Mouse (Mus musculus): ENCODE data around the gene Ankrd60. TPM values are rescaled to one million over a fixed set of nuclear protein-coding genes. Genes with fewer than 3 reads are reported as not detected.

The Ankrd60 gene
- polyA plus RNA-seq, 1 experiment from 2014 or later, result not detected

DNA sequence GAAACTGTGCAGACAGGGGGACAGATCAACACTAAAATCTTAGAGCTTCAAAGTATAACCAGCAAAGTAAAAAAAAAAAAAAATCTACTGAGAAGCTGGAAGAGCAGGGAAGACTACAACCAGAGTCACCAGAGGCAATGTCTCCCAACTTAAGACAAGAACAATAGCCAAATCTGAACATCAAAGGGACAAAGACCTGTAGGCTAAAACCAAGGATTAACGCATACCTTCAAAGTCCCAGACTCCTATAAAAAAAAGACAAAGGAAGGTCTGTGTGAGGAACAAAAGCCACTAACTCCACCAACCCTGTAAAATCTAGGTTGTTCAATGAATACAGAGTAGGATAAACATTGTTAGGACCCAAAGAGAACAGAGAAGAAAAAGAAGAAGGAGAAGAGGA is 23.7 kb upstream of the Ankrd60 start:
- 85% methylated on average over 1 of the region's 1 CpGs for WGBS
- Histone ChIP-seq H3K9me3 (peaks cover 8% of the 10 kb centered on the region; the same call in 1 of the 2 replicates), H3K36me3 (replicated peaks) (peaks cover 32% of the 10 kb centered on the region), H3K4me3 (no peak overlapping the region), H3K27ac (no peak overlapping the region), H3K4me1 (no peaks in the 10 kb centered on the region), H3K27me3 (ENCODE audit: poor library complexity, severe bottlenecking) (no peaks in the 10 kb centered on the region)
- DNase-seq (ENCODE audit: extremely low spot score, low spot score), result no peak

DNA sequence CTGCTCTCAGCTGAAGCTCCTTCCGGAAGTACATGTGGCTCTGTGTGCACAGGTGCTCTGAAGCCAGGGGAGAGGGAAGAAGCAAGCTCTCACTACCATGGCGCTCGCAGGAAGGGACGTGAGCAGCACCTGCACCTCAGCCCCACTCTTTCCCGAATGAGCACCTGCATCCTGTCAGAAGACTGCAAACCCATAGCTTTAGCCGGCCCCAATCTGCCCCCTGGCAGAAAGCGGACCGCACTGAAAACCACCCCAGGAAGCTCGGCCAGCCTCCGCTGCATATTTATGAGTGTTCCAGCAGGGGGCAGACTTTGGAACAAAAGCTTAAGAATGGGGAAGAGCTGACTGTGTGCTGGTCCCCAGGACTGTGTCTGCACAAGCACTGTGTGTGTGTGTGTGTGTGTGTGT is 17.2 kb upstream of the Ankrd60 start:
- Histone ChIP-seq H3K4me3 (no peak overlapping the region), H3K36me3 (replicated peaks) (peaks cover 6% of the 10 kb centered on the region; the same call in 1 of the 2 replicates), H3K9me3 (no peaks in the 10 kb centered on the region), H3K27me3 (ENCODE audit: poor library complexity, severe bottlenecking) (no peaks in the 10 kb centered on the region), H3K4me1 (peaks cover 16% of the 10 kb centered on the region), H3K27ac (no peak overlapping the region)
- DNase-seq (ENCODE audit: extremely low spot score, low spot score), result no peak
- 35% methylated on average over 10 of the region's 10 CpGs for WGBS

- H3K4me3 ChIP-seq, result no peak overlapping the region
- H3K9me3 ChIP-seq, result no peaks in the 10 kb centered on the region
- 53% methylated on average over 11 of the region's 11 CpGs for WGBS
- H3K4me1 ChIP-seq, result peaks cover 16% of the 10 kb centered on the region
- H3K27me3 ChIP-seq (ENCODE audit: poor library complexity, severe bottlenecking), result no peaks in the 10 kb centered on the region
- no peak for DNase-seq (ENCODE audit: extremely low spot score, low spot score)
- no peak overlapping the region for H3K27ac ChIP-seq
- H3K36me3 ChIP-seq (replicated peaks), result peaks cover 6% of the 10 kb centered on the region; the same call in 1 of the 2 replicates
Observed at GRCm38 (mm10) chr2:173594313-173595063, 16.3 kb upstream of the Ankrd60 start.

GRCm38 (mm10) chr2:173593841-173594240 is 15.7 kb upstream of the Ankrd60 start:
- Histone ChIP-seq H3K4me1 (peaks cover 16% of the 10 kb centered on the region), H3K4me3 (no peak overlapping the region), H3K36me3 (replicated peaks) (peaks cover 12% of the 10 kb centered on the region; the same call in 1 of the 2 replicates), H3K27ac (no peak overlapping the region), H3K9me3 (no peaks in the 10 kb centered on the region), H3K27me3 (ENCODE audit: poor library complexity, severe bottlenecking) (no peaks in the 10 kb centered on the region)
- no peak for DNase-seq (ENCODE audit: extremely low spot score, low spot score)
- 44% methylated on average over 4 of the region's 4 CpGs for WGBS

- Histone ChIP-seq H3K9me3 (no peaks in the 10 kb centered on the region), H3K36me3 (replicated peaks) (peaks cover 14% of the 10 kb centered on the region; the same call in 1 of the 2 replicates), H3K27ac (no peak overlapping the region), H3K27me3 (ENCODE audit: poor library complexity, severe bottlenecking) (peaks cover 3% of the 10 kb centered on the region; the same call in 1 of the 2 replicates), H3K4me3 (no peak overlapping the region), H3K4me1 (peaks cover 20% of the 10 kb centered on the region)
- 52% methylated on average over 9 of the region's 9 CpGs for WGBS
- DNase-seq (ENCODE audit: extremely low spot score, low spot score), result no peak
Observed at GRCm38 (mm10) chr2:173592781-173593180, 14.6 kb upstream of the Ankrd60 start.

- H3K9me3 ChIP-seq, result no peaks in the 10 kb centered on the region
- no peak overlapping the region for H3K4me3 ChIP-seq
- H3K27me3 ChIP-seq (ENCODE audit: poor library complexity, severe bottlenecking), result peaks cover 47% of the 10 kb centered on the region
- H3K4me1 ChIP-seq, result peaks cover 31% of the 10 kb centered on the region
- no peak for DNase-seq (ENCODE audit: extremely low spot score, low spot score)
- peaks cover 11% of the 10 kb centered on the region; the same call in 1 of the 2 replicates for H3K36me3 ChIP-seq (replicated peaks)
- H3K27ac ChIP-seq, result no peak overlapping the region
- WGBS, result 86% methylated on average over 5 of the region's 5 CpGs
Observed at GRCm38 (mm10) chr2:173587411-173587810, 9.2 kb upstream of the Ankrd60 start.

GRCm38 (mm10) chr2:173586118-173586968 is 8.2 kb upstream of the Ankrd60 start:
- peaks cover 47% of the 10 kb centered on the region for H3K27me3 ChIP-seq (ENCODE audit: poor library complexity, severe bottlenecking)
- H3K9me3 ChIP-seq, result no peaks in the 10 kb centered on the region
- peaks cover 31% of the 10 kb centered on the region for H3K4me1 ChIP-seq
- 1% methylated on average over 68 of the region's 68 CpGs for WGBS
- no peak overlapping the region for H3K27ac ChIP-seq
- H3K4me3 ChIP-seq, result peak overlapping the region; percentile 54
- peak; percentile 85 for DNase-seq (ENCODE audit: extremely low spot score, low spot score)
- peaks cover 11% of the 10 kb centered on the region; the same call in 1 of the 2 replicates for H3K36me3 ChIP-seq (replicated peaks)

DNA sequence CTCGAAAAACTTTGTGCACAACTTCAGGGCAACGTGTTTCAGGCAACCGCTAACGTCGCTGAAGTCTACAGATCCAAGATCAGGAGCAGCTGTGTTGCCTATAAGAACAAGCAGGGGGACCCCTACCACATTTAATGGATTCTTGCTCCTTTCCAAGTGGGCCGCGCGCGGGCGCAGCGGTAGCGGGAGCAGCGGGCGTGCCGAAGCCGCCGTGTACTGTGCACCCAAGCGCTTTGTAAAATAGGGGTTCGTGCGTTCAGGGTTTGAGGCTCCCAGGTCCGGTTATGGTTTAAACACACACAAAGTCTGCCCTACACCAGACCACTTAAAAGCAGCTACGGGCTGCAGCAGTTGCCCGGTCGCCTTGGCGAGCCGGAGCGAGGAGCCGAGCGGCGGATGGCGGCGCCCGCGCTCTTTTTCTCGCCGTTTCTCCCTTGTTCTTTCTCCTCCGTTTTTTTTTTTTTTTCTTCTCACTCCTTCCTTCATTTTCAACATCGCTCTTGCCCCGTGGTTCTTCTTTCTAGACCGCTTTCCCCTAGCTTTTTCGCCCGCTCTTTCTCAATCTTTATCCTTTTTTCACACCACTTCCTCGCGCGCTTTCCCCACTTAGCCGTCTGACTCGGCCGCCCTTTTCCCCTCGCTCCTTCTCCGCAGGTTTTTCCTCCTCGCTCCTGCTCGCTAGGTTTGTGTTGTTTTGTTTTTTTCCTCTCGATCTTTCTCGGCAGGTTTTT is 7.4 kb upstream of the Ankrd60 start:
- H3K4me3 ChIP-seq, result peak overlapping the region; percentile 54

DNA sequence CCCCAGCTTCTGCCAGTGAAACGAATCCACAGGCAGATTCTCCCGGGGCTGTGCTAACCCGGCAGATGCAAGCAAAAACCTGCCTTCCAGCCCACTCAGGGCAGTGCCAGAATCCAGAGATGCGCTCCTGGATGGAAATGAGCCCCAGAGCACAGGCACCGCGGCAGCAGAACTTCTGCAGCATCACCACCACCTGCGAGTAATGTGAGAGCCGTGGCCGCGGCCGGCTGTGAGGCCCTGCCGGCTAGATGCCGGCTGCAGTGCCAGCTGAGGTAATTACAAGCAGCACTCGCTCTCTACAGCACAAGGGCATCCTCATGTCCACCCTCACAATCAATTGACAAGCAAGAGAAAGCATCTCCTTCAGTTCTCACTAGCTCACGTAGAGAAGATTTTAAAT is 6.2 kb upstream of the Ankrd60 start:
- H3K27me3 ChIP-seq (ENCODE audit: poor library complexity, severe bottlenecking), result peaks cover 56% of the 10 kb centered on the region
- DNase-seq (ENCODE audit: extremely low spot score, low spot score), result no peak

More for the DNA sequence above, 7.4 kb upstream of the Ankrd60 start:
- under 1% methylated on average over 54 of the region's 54 CpGs for WGBS
- Histone ChIP-seq H3K27ac (peak overlapping the region; percentile 75), H3K36me3 (replicated peaks) (peaks cover 8% of the 10 kb centered on the region; the same call in 1 of the 2 replicates), H3K4me1 (peaks cover 31% of the 10 kb centered on the region), H3K27me3 (ENCODE audit: poor library complexity, severe bottlenecking) (peaks cover 51% of the 10 kb centered on the region), H3K9me3 (no peaks in the 10 kb centered on the region)
- DNase-seq (ENCODE audit: extremely low spot score, low spot score), result peak; percentile 76

DNA sequence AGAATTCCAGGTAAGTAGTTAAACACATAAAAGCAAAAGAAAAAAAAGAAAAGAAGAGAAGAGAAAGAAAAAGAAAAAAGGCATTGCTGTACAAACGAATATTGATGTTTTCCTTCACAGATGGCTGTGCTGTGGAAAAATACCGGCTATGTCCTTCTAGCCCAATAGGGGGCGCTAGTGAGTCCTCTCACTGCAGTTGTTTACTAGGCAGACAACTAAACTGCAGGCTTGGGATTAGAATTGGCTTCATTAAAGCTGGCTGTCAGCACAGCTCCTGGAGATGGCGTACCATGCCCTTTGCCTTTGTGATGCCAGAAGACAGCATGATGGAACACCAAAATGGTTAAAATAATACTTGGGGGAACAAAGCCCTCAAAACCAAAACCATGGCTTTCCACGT is 5.3 kb upstream of the Ankrd60 start:
- H3K36me3 ChIP-seq (replicated peaks), result no peaks in the 10 kb centered on the region
- DNase-seq (ENCODE audit: extremely low spot score, low spot score), result peak; percentile 43
- no peak overlapping the region for H3K27ac ChIP-seq
- peaks cover 34% of the 10 kb centered on the region for H3K4me1 ChIP-seq
- no peaks in the 10 kb centered on the region for H3K9me3 ChIP-seq
- no peak overlapping the region for H3K4me3 ChIP-seq
- 34% methylated on average over 5 of the region's 5 CpGs for whole genome bisulfite sequencing
- peaks cover 64% of the 10 kb centered on the region for H3K27me3 ChIP-seq (ENCODE audit: poor library complexity, severe bottlenecking)

More for the DNA sequence above, 6.2 kb upstream of the Ankrd60 start:
- H3K36me3 ChIP-seq (replicated peaks), result peaks cover 7% of the 10 kb centered on the region; the same call in 1 of the 2 replicates
- WGBS, result 38% methylated on average over 15 of the region's 15 CpGs
- H3K4me1 ChIP-seq, result peaks cover 31% of the 10 kb centered on the region
- no peak overlapping the region for H3K4me3 ChIP-seq
- no peaks in the 10 kb centered on the region for H3K9me3 ChIP-seq
- H3K27ac ChIP-seq, result no peak overlapping the region

- DNase-seq (ENCODE audit: extremely low spot score, low spot score), result no peak
- Histone ChIP-seq H3K4me1 (peaks cover 36% of the 10 kb centered on the region), H3K9me3 (no peaks in the 10 kb centered on the region), H3K36me3 (replicated peaks) (no peaks in the 10 kb centered on the region), H3K27ac (no peak overlapping the region), H3K4me3 (no peak overlapping the region), H3K27me3 (ENCODE audit: poor library complexity, severe bottlenecking) (peaks cover 67% of the 10 kb centered on the region)
- whole genome bisulfite sequencing, result 82% methylated on average over 3 of the region's 3 CpGs
Observed at GRCm38 (mm10) chr2:173582903-173583302, 4.7 kb upstream of the Ankrd60 start.

- no peaks in the 10 kb centered on the region for H3K36me3 ChIP-seq (replicated peaks)
- peaks cover 61% of the 10 kb centered on the region for H3K27me3 ChIP-seq (ENCODE audit: poor library complexity, severe bottlenecking)
- no peaks in the 10 kb centered on the region for H3K9me3 ChIP-seq
- no peak overlapping the region for H3K27ac ChIP-seq
- peaks cover 29% of the 10 kb centered on the region for H3K4me1 ChIP-seq
- no peak for DNase-seq (ENCODE audit: extremely low spot score, low spot score)
- no peak overlapping the region for H3K4me3 ChIP-seq
Observed at GRCm38 (mm10) chr2:173581096-173581495, 2.9 kb upstream of the Ankrd60 start.

Measured in forebrain, embryonic 10.5 days (tissue).